Mouse (Mus musculus): ENCODE results near the gene Ints1. TPM values are rescaled to one million over a fixed set of nuclear protein-coding genes. Genes with fewer than 3 reads are reported as not detected.

The Ints1 gene
- polyA plus RNA-seq, 2 experiments from 2014 or later, result 15.6 to 16.7 TPM

DNA sequence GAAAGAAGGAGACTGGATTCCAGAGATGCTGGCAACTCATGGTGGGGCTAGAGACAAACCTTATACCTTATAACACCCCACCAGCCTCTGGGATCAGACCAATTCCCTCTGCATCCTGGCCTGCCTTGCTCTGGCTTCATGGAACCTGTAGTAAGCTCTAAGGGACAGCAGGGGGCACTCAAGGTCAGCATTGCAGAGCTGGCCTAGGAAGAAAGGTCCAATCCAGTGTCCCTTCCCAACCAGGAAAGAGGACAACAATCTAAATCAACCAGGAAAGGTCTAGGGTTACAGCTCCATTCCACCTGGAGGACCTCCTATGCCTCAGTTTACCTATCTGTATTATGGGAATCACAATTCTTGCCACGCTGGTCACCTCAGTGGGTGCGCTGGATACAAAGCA, 57.8 kb downstream of the Ints1 start:
- ATAC-seq, result no peak

DNA sequence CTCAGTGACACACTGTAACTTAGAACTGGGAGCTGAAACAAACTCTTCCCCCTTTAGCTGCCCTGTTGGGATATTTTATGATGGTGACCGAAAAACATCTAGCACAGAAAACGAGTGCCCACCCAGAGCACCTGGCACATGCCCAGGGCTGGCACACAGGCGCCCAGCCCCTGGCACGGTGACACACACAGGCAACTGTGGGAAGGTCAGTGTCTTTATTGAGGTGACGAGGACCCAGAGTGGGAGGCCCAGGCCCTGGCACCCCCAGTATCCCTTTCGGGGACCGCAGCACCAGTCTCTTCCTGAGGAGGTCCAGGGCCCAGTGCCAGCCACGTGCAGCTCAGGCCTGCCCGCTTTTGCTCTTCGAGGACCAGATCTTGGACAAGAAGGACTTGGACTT, 69.0 kb downstream of the Ints1 start:
- no peak for ATAC-seq

DNA sequence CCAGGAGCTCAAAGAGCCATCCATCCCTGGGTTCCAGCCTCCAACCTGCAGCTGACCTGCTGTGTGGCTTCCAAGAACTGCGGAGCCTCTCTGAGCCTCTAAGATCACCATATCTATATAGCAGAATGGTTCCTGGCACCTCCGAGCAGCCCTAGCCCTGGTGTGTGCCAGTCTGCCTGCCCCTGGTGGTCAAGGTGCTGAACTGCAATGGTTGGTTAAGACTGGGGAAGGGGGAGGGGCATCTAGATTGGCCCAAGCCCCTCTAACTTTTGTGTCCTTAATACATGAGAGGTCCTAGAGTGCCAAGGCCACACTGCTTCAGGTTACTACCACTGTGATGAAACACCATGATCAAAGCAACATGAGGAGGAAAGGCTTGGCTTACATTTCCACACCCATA, 72.6 kb downstream of the Ints1 start:
- ATAC-seq, result no peak

DNA sequence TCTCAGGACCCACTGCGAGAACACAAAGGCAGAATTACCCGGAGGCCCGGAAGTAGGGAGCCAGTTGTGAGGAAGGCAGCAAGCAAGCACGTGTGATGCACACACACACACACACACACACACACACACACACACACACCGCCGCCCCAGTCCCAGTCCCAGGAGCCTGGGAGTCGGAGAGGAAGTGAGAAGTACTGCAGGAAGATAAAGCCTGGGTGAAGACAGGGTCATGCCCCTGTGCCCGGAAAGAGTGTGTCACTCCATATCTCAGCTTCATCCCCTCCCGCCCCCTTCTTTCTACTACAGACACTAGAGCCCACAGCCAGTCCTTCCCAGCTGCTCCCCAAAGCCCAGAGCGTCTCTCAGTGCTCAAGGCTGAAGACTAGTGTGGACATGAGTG, 73.2 kb downstream of the Ints1 start:
- no peak for ATAC-seq

Other genes starting within 250 kb of the Ints1 start
- gene Uncx, start 232.2 kb downstream of the Ints1 start, polyA plus RNA-seq (2017; shearing (Covaris generic)), result not detected
- gene Micall2, start 39.3 kb downstream of the Ints1 start, polyA plus RNA-seq (2017; shearing (Covaris generic)), result not detected
- 10 to 100 TPM; 10.4 to 16.7 TPM for gene Mafk, start 15.8 kb upstream of the Ints1 start, polyA plus RNA-seq (2017; shearing (Covaris generic))
- gene Tmem184a, start 44.2 kb upstream of the Ints1 start, polyA plus RNA-seq (2017; shearing (Covaris generic)), result under 1 TPM in 1 of 2 experiments, not detected in 1; 0.24 TPM
- gene Gm26938, start 50.7 kb upstream of the Ints1 start, polyA plus RNA-seq (2017; shearing (Covaris generic)), result not detected
- gene Psmg3, start 51.2 kb upstream of the Ints1 start, polyA plus RNA-seq (2017; shearing (Covaris generic)), result 10 to 100 TPM; 46.1 to 52.5 TPM
- gene Elfn1, start 132.3 kb upstream of the Ints1 start, polyA plus RNA-seq (2017; shearing (Covaris generic)), result not detected